Mouse (Mus musculus) liver, adult (tissue): Measurements from ENCODE around the gene Tex36.

Experiments
- GATA4 ChIP-seq: IDR thresholded peaks from 2 replicates; pipeline ENCODE4 v1.6.1; 2014; ENCODE audit warnings: mild to moderate bottlenecking, low read length; ENCODE audit not compliant: insufficient replicate concordance

The Tex36 gene

DNA sequence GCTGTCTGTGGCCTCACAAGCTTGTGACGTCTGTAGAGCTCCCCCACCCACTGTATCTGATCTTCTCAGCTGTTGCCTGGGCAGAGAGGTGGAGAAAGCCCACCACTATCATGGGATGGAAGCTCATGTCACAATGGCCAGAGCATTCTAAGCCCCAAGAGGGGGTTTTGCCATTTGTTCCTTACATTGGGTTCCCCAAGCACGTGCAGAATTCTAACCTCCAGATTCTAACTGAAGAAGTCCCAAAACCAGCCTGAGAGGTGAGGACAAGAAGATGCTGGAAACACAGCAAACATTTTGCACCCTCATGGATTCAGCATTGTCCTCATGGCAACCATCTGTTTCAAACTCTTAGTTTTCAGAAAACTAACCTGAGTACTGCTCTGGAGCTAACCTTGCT is at the start of gene Tex36:
Gene Tex36, minus strand, starts transcription at position 101 of the 400 bp plus-strand sequence.
- no peak for TF ChIP-seq GATA4

DNA sequence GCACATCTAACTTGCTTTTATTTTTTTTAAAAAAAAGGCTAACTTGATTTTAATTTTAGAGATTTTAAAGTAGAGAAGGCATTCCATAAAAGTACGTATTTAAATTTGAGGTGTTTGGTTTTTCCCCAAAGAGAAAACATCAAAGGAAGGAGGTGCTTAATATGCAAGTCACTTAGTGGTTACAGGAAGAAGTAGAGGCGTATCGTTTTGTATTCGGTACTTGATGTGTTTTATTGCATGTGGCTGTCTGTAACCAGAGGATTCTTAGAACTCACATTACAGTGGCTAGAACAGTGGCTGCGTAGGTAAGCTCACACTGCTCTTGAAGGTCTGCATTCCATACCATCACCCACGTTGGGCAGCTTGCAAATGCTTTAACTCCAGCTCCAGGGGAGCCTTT is 43.8 kb upstream of the Tex36 start:
- TF ChIP-seq GATA4 = no peak

- TF ChIP-seq GATA4 = no peak
Observed at GRCm38 (mm10) chr7:133638821-133639220, 36.9 kb upstream of the Tex36 start.

DNA sequence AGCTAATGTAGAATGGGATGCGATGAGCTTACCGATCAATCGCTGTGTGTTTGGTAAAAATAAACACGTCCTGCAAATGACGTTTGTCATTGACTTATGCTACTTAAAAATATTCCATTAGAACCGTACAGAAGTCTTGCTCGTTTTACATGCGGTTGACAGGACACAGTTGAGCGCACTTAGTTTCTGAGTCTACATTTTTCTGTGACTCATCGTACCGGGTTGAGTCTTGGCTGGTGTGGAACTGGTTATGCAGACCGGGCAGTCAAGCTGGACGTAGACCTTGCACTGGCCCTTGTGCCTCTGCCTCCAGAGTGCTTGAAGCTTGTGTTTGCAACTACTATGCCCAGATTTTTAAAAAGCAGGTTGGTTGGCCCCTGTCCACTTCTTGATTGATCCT is 36.3 kb upstream of the Tex36 start:
- TF ChIP-seq GATA4 = no peak

DNA sequence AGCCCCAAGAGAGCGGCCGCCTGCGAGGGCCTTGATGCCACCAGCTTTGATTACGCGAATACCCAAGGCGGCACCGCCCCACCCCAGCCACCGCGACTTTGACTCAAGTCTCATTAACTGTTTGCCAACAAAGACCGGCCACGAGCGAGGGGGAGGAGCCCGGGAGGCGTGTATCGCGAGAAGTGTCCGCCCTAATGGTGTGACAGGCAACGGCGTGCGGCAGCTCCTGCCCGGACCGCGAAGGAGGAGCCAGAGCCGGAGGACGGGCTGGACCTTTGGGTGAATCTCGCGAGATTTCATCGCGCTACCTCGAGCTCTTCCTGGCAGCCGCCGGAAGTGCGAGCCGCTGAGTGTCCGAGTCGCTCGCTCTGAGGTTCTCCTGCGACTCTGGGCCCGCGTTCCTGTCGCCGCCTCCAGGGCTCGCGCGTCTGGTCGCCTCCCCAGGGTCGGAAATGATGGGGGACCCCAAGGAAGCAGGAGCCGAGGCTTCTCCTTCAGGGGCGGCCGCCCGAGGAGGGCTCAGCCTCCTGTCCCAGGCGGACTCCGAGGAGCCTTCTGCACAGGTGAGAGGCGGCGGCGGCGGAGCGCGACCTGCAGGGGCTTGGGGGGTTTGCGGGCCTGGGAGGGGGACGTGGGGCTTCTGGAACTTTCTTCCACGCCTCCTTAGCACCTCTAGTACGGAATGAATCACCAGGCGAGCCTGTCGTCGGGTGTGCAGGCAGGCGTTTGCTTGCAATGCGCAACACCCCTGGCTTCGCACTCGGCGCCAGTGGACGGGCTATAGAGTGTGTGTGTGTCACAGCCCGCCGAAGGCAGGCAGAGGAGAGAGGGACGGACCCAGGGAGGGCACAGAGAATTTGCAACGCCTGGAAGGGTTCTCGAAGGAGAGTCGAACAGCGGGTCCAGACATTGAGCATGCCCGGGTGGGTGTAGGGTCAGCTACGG is 35.7 kb upstream of the Tex36 start, which contains the start of gene Edrf1:
Gene Edrf1, plus strand, starts transcription at position 183 of the 945 bp plus-strand sequence.
- TF ChIP-seq GATA4 = no peak; the same call in 1 of the 2 replicates

- no peak for TF ChIP-seq GATA4
Observed at GRCm38 (mm10) chr7:133636738-133637352, 34.9 kb upstream of the Tex36 start.

GRCm38 (mm10) chr7:133634932-133635650 is 33.1 kb upstream of the Tex36 start:
- no peak for TF ChIP-seq GATA4

- no peak for TF ChIP-seq GATA4
Observed at GRCm38 (mm10) chr7:133632476-133632875, 30.5 kb upstream of the Tex36 start.

DNA sequence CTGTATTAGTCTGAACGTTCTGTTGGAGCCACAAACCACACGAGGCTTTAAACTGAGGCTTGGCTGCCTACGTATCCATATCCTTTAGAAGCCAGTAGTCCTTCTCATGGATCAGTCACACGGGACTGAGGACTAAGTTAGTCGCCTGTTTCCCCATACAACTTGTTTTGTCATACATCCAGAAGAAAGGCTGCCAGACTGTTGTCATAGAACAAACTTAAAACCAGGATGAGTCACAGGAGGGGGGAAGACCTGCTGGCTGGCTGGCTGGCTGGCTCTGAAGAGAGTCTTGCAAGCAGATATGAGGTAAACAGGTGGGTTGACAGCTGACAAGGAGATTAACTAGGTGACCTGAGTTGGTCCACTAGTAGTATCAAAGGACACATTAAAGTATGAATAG is 28.9 kb upstream of the Tex36 start:
- TF ChIP-seq GATA4 = no peak

DNA sequence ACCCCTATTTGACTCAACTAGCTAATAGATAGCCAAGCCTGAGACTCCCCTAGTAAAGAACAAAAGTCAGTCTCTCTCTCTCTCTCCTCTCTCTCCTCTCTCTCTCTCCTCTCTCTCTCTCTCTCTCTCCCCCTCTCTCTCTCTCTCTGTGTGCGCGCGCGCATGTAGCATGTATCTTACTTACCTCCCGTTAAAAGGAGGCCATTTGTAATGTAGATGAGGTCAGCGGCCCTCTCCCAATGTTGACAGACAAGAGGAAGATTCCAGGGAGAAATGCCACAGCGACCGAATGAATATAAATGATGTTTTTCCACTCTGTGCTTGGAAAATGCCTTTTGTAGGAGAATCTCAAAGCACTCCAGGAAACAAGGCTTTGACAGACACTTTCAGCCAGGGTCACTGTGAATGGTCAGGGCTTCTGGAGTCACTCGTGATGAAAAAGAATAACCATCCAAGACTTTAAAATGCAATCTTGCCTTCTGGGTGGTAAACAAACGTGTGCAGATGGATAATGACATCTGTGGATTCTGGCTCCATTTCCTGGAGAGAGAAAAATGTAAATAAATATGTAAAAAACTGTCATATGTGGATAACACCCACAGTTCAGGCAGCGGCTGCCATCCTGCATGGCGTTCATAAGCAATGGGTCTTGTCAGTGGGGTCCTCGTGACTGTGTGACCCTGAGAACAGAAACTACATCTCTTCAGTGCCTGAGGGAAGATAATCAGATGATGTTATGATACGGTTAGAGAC is 25.4 kb upstream of the Tex36 start:
- TF ChIP-seq GATA4 = no peak

DNA sequence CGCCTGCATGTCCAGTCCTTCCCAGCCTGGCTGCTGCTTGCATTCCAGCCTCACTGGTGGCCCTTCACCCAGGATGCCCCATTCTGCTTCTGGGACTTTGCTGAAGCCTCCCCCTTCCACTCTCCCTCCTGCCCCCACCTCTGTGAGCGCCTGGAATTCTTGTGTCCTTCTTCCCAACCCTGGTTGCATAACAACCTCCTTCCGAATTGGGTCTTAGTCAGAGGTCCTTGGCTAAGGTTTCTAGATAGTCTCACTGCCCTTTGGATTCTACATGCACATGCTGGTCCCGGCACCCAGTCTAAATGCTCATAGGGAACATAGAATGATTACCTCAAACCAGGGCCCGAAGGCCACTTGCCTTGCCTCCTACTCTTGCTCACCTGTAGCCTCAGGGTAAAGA is 21.3 kb upstream of the Tex36 start:
- TF ChIP-seq GATA4 = no peak

- no peak for TF ChIP-seq GATA4
Observed at GRCm38 (mm10) chr7:133620721-133621120, 18.8 kb upstream of the Tex36 start.

DNA sequence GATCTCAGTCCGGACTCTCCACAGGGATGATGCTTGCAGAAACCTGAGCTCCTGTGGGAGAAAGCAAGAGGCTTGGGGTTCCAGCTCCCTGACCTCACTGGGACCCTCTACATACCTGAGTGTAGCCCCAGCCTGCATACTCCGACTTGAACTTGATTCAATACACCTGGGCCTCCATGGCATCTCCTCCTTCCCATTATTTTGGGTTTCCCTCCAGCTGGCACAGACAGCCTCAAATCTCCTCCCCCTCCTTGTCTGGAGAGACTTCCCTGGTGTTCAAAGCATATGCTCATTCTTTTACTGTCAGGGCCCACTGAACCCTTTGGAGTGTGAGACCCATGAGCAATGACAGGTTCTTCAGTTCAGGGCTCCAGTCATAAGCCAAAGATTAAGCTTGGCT is 11.0 kb upstream of the Tex36 start:
- no peak for TF ChIP-seq GATA4

DNA sequence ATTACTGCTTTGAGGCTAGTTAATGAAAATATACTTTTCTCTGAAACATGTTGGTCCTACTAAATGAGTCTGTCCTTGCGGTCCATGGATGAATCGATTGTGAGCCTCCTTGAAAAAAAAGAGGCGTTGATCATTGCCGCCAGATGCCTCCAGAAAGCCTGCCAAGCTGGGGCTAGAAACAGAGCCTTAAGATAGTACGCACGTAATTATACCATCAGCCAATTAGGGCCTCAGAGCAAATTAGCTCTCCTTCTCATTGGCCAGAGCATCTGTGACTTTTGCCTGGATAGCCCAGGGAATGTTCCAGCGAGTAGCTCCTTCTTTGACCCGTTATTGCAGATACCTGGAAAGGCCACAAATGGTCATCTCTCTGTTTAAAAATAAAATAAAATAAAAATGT is 7.6 kb upstream of the Tex36 start:
- TF ChIP-seq GATA4 = no peak
